Mouse (Mus musculus) CH12.LX (cell line): ENCODE data around the gene Kctd15.

ENCODE experiments used
- BHLHE40 ChIP-seq: IDR thresholded peaks from 2 replicates; pipeline ENCODE4 v1.6.1; 2011; ENCODE audit warnings: mild to moderate bottlenecking, low read depth, low read length, improper control_type of control experiment
- CHD1 ChIP-seq: IDR thresholded peaks from 2 replicates; pipeline ENCODE4 v1.6.1; 2012; ENCODE audit warnings: low read depth, low read length, improper control_type of control experiment, inconsistent platforms
- CTCF ChIP-seq, 2 experiments: IDR thresholded peaks in 1 of 2; conservative IDR thresholded peaks in 1 of 2; 2 replicates each; pipeline ENCODE4 v1.5.1; 2011 to 2012; ENCODE audit warnings: low read depth in 2 of 2, low read length in 2 of 2, improper control_type of control experiment in 1 of 2, inconsistent platforms in 1 of 2, mild to moderate bottlenecking in 1 of 2, moderate library complexity in 1 of 2
- EP300 ChIP-seq: IDR thresholded peaks from 2 replicates; pipeline ENCODE4 v1.6.1; 2011; ENCODE audit warnings: low read length, improper control_type of control experiment
- POLR2A ChIP-seq: IDR thresholded peaks from 2 replicates; pipeline ENCODE4 v1.6.1; 2011; ENCODE audit warnings: low read depth, mild to moderate bottlenecking, improper control_type of control experiment, low read length
- UBTF ChIP-seq: IDR thresholded peaks from 2 replicates; pipeline ENCODE4 v1.6.1; 2012; ENCODE audit warnings: low read depth, mild to moderate bottlenecking, inconsistent platforms, low read length, improper control_type of control experiment, moderate library complexity

- TF ChIP-seq BHLHE40, result no peak
- no peak for TF ChIP-seq CTCF (conservative IDR thresholded peaks at IDR 0.05 in 1 of 2, IDR thresholded peaks at IDR 0.05 in 1 of 2; ENCODE audit: low read depth in 2 of 2, low read length in 2 of 2)
- no peak for TF ChIP-seq CHD1
- TF ChIP-seq UBTF, result no peak
- TF ChIP-seq POLR2A, result no peak
- TF ChIP-seq EP300, result no peak
Observed at GRCm38 (mm10) chr7:34685176-34685575, 28.6 kb upstream of the Kctd15 start.
